10 mouse cellular contexts compared by ENCODE assay signal in the genomic region with DNA sequence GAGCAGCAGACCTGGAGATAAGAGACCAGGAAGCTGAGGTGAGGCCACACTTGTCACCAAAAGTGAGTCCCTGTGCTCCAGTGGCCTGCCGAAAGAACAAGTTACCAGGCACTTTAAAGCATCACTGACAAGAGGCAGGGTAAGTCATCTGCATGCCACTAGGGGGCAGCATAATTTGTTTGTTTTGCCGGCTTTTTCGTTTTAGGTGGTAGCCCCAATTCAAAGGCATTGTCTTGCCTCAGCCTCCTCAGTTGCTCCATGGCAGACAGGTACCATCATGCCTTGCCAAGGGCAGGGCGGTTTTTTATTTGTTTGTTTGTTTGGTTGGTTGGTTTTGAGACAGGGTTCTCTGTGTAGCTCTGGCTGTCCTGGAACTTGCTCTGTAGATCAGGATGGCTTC. TPM values are rescaled to one million over a fixed set of nuclear protein-coding genes. Genes with fewer than 3 reads are reported as not detected.
DNase-seq lines count a peak whose midpoint lies in the region; ATAC-seq and TF ChIP-seq lines count a peak whose summit lies in the region.
"Had no signal": no experiment of that assay in that cellular context is flagged by ENCODE, and none has a peak within 500 bp of the region (broad histone marks: within the 10 kb centered on the region; RNA-seq: fewer than 3 reads in every experiment).

No protein-coding gene starts in this region.

- peaks cover 14% of the 10 kb centered on the region for H3K4me1 ChIP-seq in hindbrain, embryonic 10.5 days (replicated peaks)
- peaks cover 8% of the 10 kb centered on the region for H3K4me1 ChIP-seq in hindbrain, embryonic 13.5 days (replicated peaks)
- H3K4me1 ChIP-seq in kidney, postnatal 0 days (replicated peaks; ENCODE audit: insufficient read depth, low read length) = no peaks in the 10 kb centered on the region; the same call in 1 of the 2 replicates
- H3K4me1 ChIP-seq in forebrain, embryonic 16.5 days (replicated peaks; ENCODE audit: control insufficient read depth, insufficient read depth, low read length) = peaks cover 2% of the 10 kb centered on the region; the same call in 1 of the 2 replicates
- H3K4me1 ChIP-seq: stomach, embryonic 15.5 days had no signal

- H3K36me3 ChIP-seq in hindbrain, embryonic 10.5 days = no peaks in the 10 kb centered on the region
- no peaks in the 10 kb centered on the region for H3K36me3 ChIP-seq in hindbrain, embryonic 13.5 days
- no peaks in the 10 kb centered on the region for H3K36me3 ChIP-seq in kidney, postnatal 0 days (ENCODE audit: insufficient read depth, low read length)
- H3K36me3 ChIP-seq in forebrain, embryonic 16.5 days (ENCODE audit: control insufficient read depth, insufficient read depth) = no peaks in the 10 kb centered on the region
- H3K36me3 ChIP-seq: stomach, embryonic 15.5 days had no signal

- H3K9me3 ChIP-seq in hindbrain, embryonic 10.5 days = no peaks in the 10 kb centered on the region
- H3K9me3 ChIP-seq in hindbrain, embryonic 13.5 days = no peaks in the 10 kb centered on the region
- no peaks in the 10 kb centered on the region for H3K9me3 ChIP-seq in kidney, postnatal 0 days (replicated peaks; ENCODE audit: low read length)
- H3K9me3 ChIP-seq in forebrain, embryonic 16.5 days (ENCODE audit: control insufficient read depth, low read length) = no peaks in the 10 kb centered on the region
- H3K9me3 ChIP-seq: stomach, embryonic 15.5 days had no signal

- POLR2A ChIA-PET in Patski (lab: Charles Lee) = no interaction called here

- DNase-seq in hindbrain, embryonic 10.5 days (ENCODE audit: low spot score) = peak; percentile 15
- DNase-seq in A20 (ENCODE audit: low read depth, low spot score) (peak; percentile 69), Patski (ENCODE audit: low read depth, low spot score) (no peak)
- DNase-seq in cerebellum, postnatal 14 days = peak; percentile 49 to 51
- peak; percentile 22 for DNase-seq in kidney, postnatal 0 days (ENCODE audit: low spot score)
- peak; percentile 12 for DNase-seq in mesoderm, embryonic 11.5 days (ENCODE audit: low read depth, low spot score)

- ATAC-seq in hindbrain, embryonic 13.5 days (ENCODE audit: low FRiP score) = no peak
- ATAC-seq in Patski = no peak
- no peak for ATAC-seq in kidney, postnatal 0 days (replicated peaks; ENCODE audit: low FRiP score, low read depth)
- ATAC-seq in forebrain, embryonic 16.5 days = no peak

- no peak overlapping the region for H3K4me2 ChIP-seq in hindbrain, embryonic 13.5 days
- H3K4me2 ChIP-seq in kidney, postnatal 0 days (ENCODE audit: low read length) = no peak overlapping the region
- no peak overlapping the region for H3K4me2 ChIP-seq in forebrain, embryonic 16.5 days (ENCODE audit: low read length)
- H3K4me2 ChIP-seq: stomach, embryonic 15.5 days had no signal

- TF ChIP-seq CTCF in Patski (IDR thresholded peaks at IDR 0.05) = peak; percentile 89
- TF ChIP-seq CTCF in kidney, postnatal 0 days (IDR thresholded peaks at IDR 0.05; ENCODE audit: low read depth) = peak; percentile 65

- CTCF ChIA-PET in Patski (lab: Charles Lee) = interaction anchor here (1.4 to 3.0 kb wide), 3 partner anchors 12 to 149 kb away, joined by 3 to 11 read pairs (median 3); no protein-coding TSS in a partner anchor

- in situ Hi-C loops in Patski (cut with MboI; ENCODE audit: low pct_unique_long_range_greater_than_20kb) = no loop called here

- no peak overlapping the region for H3K27ac ChIP-seq in hindbrain, embryonic 10.5 days
- H3K27ac ChIP-seq in hindbrain, embryonic 13.5 days = no peak overlapping the region
- no peak overlapping the region for H3K27ac ChIP-seq in kidney, postnatal 0 days
- H3K27ac ChIP-seq in forebrain, embryonic 16.5 days (ENCODE audit: low read length) = no peak overlapping the region
- H3K27ac ChIP-seq: stomach, embryonic 15.5 days had no signal

- no peaks in the 10 kb centered on the region for H3K27me3 ChIP-seq in hindbrain, embryonic 10.5 days (ENCODE audit: insufficient read depth, poor library complexity, severe bottlenecking)
- no peaks in the 10 kb centered on the region for H3K27me3 ChIP-seq in hindbrain, embryonic 13.5 days
- no peaks in the 10 kb centered on the region for H3K27me3 ChIP-seq in Patski
- H3K27me3 ChIP-seq in kidney, postnatal 0 days (ENCODE audit: insufficient read depth, low read length) = no peaks in the 10 kb centered on the region
- no peaks in the 10 kb centered on the region for H3K27me3 ChIP-seq in forebrain, embryonic 16.5 days (replicated peaks; ENCODE audit: control insufficient read depth, insufficient read depth, low read length)
- H3K27me3 ChIP-seq: stomach, embryonic 15.5 days had no signal

- H3K4me3 ChIP-seq in hindbrain, embryonic 10.5 days = no peak overlapping the region
- H3K4me3 ChIP-seq in hindbrain, embryonic 13.5 days = no peak overlapping the region
- H3K4me3 ChIP-seq in kidney, postnatal 0 days (replicated peaks; ENCODE audit: low read depth, low read length) = no peak overlapping the region
- no peak overlapping the region for H3K4me3 ChIP-seq in forebrain, embryonic 16.5 days (replicated peaks; ENCODE audit: low read length)
- H3K4me3 ChIP-seq: stomach, embryonic 15.5 days had no signal

- no peak overlapping the region for H3K9ac ChIP-seq in hindbrain, embryonic 13.5 days
- no peak overlapping the region for H3K9ac ChIP-seq in kidney, postnatal 0 days (ENCODE audit: low read depth, low read length)
- no peak overlapping the region for H3K9ac ChIP-seq in forebrain, embryonic 16.5 days (replicated peaks; ENCODE audit: low read depth, low read length)
- H3K9ac ChIP-seq: stomach, embryonic 15.5 days had no signal

- WGBS in hindbrain, embryonic 10.5 days = 77% methylated on average over 4 of the region's 4 CpGs
- 77% methylated on average over 4 of the region's 4 CpGs for WGBS in hindbrain, embryonic 13.5 days
- WGBS in kidney, postnatal 0 days = 68% methylated on average over 4 of the region's 4 CpGs
- WGBS in forebrain, embryonic 16.5 days = 58% methylated on average over 4 of the region's 4 CpGs

RNA-seq across cellular contexts. Expression of a gene that starts 26.2 kb away (rescaled TPM):
- not detected in 2 replicates for polyA plus RNA-seq in hindbrain, embryonic 10.5 days (2016; fragmentation: Nextera tagmentation; extraction: Ambion mirVana)
- not detected in 2 replicates for polyA plus RNA-seq in hindbrain, embryonic 13.5 days (2015; fragmentation: Nextera tagmentation; extraction: Ambion mirVana)
- not detected for polyA plus RNA-seq in Patski (2021)
- polyA plus RNA-seq in kidney, postnatal 0 days (2015; fragmentation: Nextera tagmentation; extraction: Ambion mirVana) = not detected in 2 replicates
- not detected in 2 replicates for polyA plus RNA-seq in forebrain, embryonic 16.5 days (2015; fragmentation: Nextera tagmentation; extraction: Ambion mirVana)
- polyA plus RNA-seq: limb, embryonic 14.5 days; stomach, embryonic 15.5 days had no signal

RNA-seq across cellular contexts. Expression of a gene that starts 34.2 kb away (rescaled TPM):
- 43.0 and 45.5 TPM in 2 replicates for polyA plus RNA-seq in hindbrain, embryonic 10.5 days (2016; fragmentation: Nextera tagmentation; extraction: Ambion mirVana)
- 73.6 and 74.7 TPM in 2 replicates for polyA plus RNA-seq in hindbrain, embryonic 13.5 days (2015; fragmentation: Nextera tagmentation; extraction: Ambion mirVana)
- polyA plus RNA-seq in Patski (2021) = 83.8 TPM
- 33.4 and 39.1 TPM in 2 replicates for polyA plus RNA-seq in kidney, postnatal 0 days (2015; fragmentation: Nextera tagmentation; extraction: Ambion mirVana)
- polyA plus RNA-seq in forebrain, embryonic 16.5 days (2015; fragmentation: Nextera tagmentation; extraction: Ambion mirVana) = 85.2 and 92.5 TPM in 2 replicates

RNA-seq across cellular contexts. Expression of a gene that starts 42.0 kb away (rescaled TPM):
- 3.5 and 3.7 TPM in 2 replicates for polyA plus RNA-seq in hindbrain, embryonic 10.5 days (2016; fragmentation: Nextera tagmentation; extraction: Ambion mirVana)
- 4.2 and 4.5 TPM in 2 replicates for polyA plus RNA-seq in hindbrain, embryonic 13.5 days (2015; fragmentation: Nextera tagmentation; extraction: Ambion mirVana)
- polyA plus RNA-seq in Patski (2021) = 62.3 TPM
- polyA plus RNA-seq in kidney, postnatal 0 days (2015; fragmentation: Nextera tagmentation; extraction: Ambion mirVana) = 9.1 and 9.2 TPM in 2 replicates
- 4.5 and 5.6 TPM in 2 replicates for polyA plus RNA-seq in forebrain, embryonic 16.5 days (2015; fragmentation: Nextera tagmentation; extraction: Ambion mirVana)
